Mouse (Mus musculus): ENCODE data around the gene Zfp385c. TPM values are rescaled to one million over a fixed set of nuclear protein-coding genes. Genes with fewer than 3 reads are reported as not detected.

The Zfp385c gene
- not detected for total RNA-seq (2023)

GRCm38 (mm10) chr11:100692164-100692616 is at the start of gene Zfp385c:
Gene Zfp385c (minus strand): TSS chr11:100692455.

GRCm38 (mm10) chr11:100738066-100738604 is 45.9 kb upstream of the Zfp385c start, which contains the start of gene Rab5c:
Gene Rab5c (minus strand): TSS chr11:100738215.

GRCm38 (mm10) chr11:100713735-100714533 is 21.7 kb upstream of the Zfp385c start, which contains the start of gene Hspb9:
Gene Hspb9 (plus strand): TSS chr11:100713850.

GRCm38 (mm10) chr11:100711783-100712615 is 19.7 kb upstream of the Zfp385c start, which contains the start of gene Kat2a:
Gene Kat2a (minus strand): TSS chr11:100712465.

GRCm38 (mm10) chr11:100703851-100704531 is 11.7 kb upstream of the Zfp385c start, which contains the start of gene Dhx58:
Gene Dhx58 (minus strand): TSS chr11:100704271.

GRCm38 (mm10) chr11:100619982-100620381 is 72.3 kb downstream of the Zfp385c start, which contains the start of gene Dnajc7:
Gene Dnajc7 (minus strand): TSS chr11:100620168.

GRCm38 (mm10) chr11:100618761-100619484 is 73.3 kb downstream of the Zfp385c start, which contains the start of gene Nkiras2:
Gene Nkiras2 (plus strand): TSS chr11:100619244.

Other genes starting within 250 kb of the Zfp385c start
- gene Klhl11, start 219.7 kb downstream of the Zfp385c start, total RNA-seq (2023): 19.3 TPM
- gene Acly, start 164.5 kb downstream of the Zfp385c start, total RNA-seq (2023): 136 TPM
- not detected for gene Ttc25, start 146.8 kb downstream of the Zfp385c start, total RNA-seq (2023)
- gene Cnp, start 117.6 kb downstream of the Zfp385c start, total RNA-seq (2023): 133 TPM
- 14.1 TPM for gene Nkiras2, start 73.2 kb downstream of the Zfp385c start, total RNA-seq (2023)
- 388 TPM for gene Dnajc7, start 72.3 kb downstream of the Zfp385c start, total RNA-seq (2023)
- 10.6 TPM for gene Dhx58, start 11.8 kb upstream of the Zfp385c start, total RNA-seq (2023)
- gene Kat2a, start 20.0 kb upstream of the Zfp385c start, total RNA-seq (2023): 41.9 TPM
- gene Hspb9, start 21.4 kb upstream of the Zfp385c start, total RNA-seq (2023): not detected
- 121 TPM for gene Rab5c, start 45.8 kb upstream of the Zfp385c start, total RNA-seq (2023)
- gene Kcnh4, start 67.5 kb upstream of the Zfp385c start, total RNA-seq (2023): 0.58 TPM
- gene Hcrt, start 70.5 kb upstream of the Zfp385c start, total RNA-seq (2023): not detected
- 7.3 TPM for gene Ghdc, start 78.5 kb upstream of the Zfp385c start, total RNA-seq (2023)
- 133 TPM for gene Stat5b, start 158.3 kb upstream of the Zfp385c start, total RNA-seq (2023)
- 81.4 TPM for gene Stat5a, start 166.9 kb upstream of the Zfp385c start, total RNA-seq (2023)
- 216 TPM for gene Stat3, start 247.1 kb upstream of the Zfp385c start, total RNA-seq (2023)

All from CD8-positive naive resting alpha-beta T cell, adult 57 days (primary cell).